Mouse (Mus musculus) liver, adult (tissue): ENCODE measurements around the gene Prkg1.

Source experiments
- GATA4 ChIP-seq: IDR thresholded peaks from 2 replicates; pipeline ENCODE4 v1.6.1; 2014; ENCODE audit warnings: mild to moderate bottlenecking, low read length; ENCODE audit not compliant: insufficient replicate concordance

Gene Prkg1

GRCm38 (mm10) chr19:31602578-31602977 lies 162.3 kb downstream of the Prkg1 start:
- no peak for TF ChIP-seq GATA4

GRCm38 (mm10) chr19:31594011-31594410 lies 170.8 kb downstream of the Prkg1 start:
- TF ChIP-seq GATA4, result no peak

- TF ChIP-seq GATA4, result no peak
These were observed 174.1 kb downstream of the Prkg1 start for GRCm38 (mm10) chr19:31590701-31591100.

- no peak for TF ChIP-seq GATA4
These were observed 187.7 kb downstream of the Prkg1 start for GRCm38 (mm10) chr19:31577092-31577491.

- TF ChIP-seq GATA4, result no peak
These were observed 200.5 kb downstream of the Prkg1 start for GRCm38 (mm10) chr19:31564329-31564728.

- no peak for TF ChIP-seq GATA4
These were observed 218.8 kb downstream of the Prkg1 start for GRCm38 (mm10) chr19:31546063-31546462.

GRCm38 (mm10) chr19:31531249-31531740 lies 233.5 kb downstream of the Prkg1 start:
- TF ChIP-seq GATA4, result no peak

GRCm38 (mm10) chr19:31530616-31531015 lies 234.2 kb downstream of the Prkg1 start:
- TF ChIP-seq GATA4, result no peak

- TF ChIP-seq GATA4, result no peak
These were observed 234.9 kb downstream of the Prkg1 start for GRCm38 (mm10) chr19:31529890-31530289.

GRCm38 (mm10) chr19:31514490-31514889 lies 250.3 kb downstream of the Prkg1 start:
- no peak for TF ChIP-seq GATA4

- no peak for TF ChIP-seq GATA4
These were observed 257.0 kb downstream of the Prkg1 start for GRCm38 (mm10) chr19:31507831-31508230.

- no peak for TF ChIP-seq GATA4
These were observed 258.5 kb downstream of the Prkg1 start for GRCm38 (mm10) chr19:31506296-31506695.

- no peak for TF ChIP-seq GATA4
These were observed 259.8 kb downstream of the Prkg1 start for GRCm38 (mm10) chr19:31505041-31505440.

GRCm38 (mm10) chr19:31497386-31497785 lies 267.4 kb downstream of the Prkg1 start:
- TF ChIP-seq GATA4, result no peak

- TF ChIP-seq GATA4, result no peak
These were observed 275.2 kb downstream of the Prkg1 start for GRCm38 (mm10) chr19:31489606-31490005.

GRCm38 (mm10) chr19:31471766-31472165 lies 293.1 kb downstream of the Prkg1 start:
- no peak for TF ChIP-seq GATA4

- TF ChIP-seq GATA4, result no peak
These were observed 304.6 kb downstream of the Prkg1 start for GRCm38 (mm10) chr19:31460188-31460587.

- no peak for TF ChIP-seq GATA4
These were observed 320.7 kb downstream of the Prkg1 start for GRCm38 (mm10) chr19:31444101-31444500.

GRCm38 (mm10) chr19:31442311-31442710 lies 322.5 kb downstream of the Prkg1 start:
- TF ChIP-seq GATA4, result no peak
